Mouse (Mus musculus): ENCODE results near the gene Rnf43.

Rnf43 gene

DNA sequence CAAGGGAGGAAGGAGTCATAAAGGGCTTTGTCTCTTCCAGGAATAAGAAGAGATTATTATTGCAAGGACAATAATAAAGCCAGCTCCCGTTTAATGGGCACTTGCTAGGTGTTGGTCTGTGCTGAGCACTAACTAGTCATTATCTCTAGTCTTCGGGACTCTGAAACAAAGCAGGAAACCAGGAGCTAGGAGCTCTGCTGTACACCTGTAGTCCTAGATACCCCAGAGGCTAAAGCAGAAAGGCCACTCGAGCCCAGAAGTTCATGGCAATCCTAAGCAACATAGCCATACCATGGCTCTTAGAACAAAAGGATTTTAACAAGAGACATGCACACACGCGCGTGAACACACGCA is 47.7 kb downstream of the Rnf43 start:
- DNase-seq (ENCODE audit: low spot score) = no peak

DNA sequence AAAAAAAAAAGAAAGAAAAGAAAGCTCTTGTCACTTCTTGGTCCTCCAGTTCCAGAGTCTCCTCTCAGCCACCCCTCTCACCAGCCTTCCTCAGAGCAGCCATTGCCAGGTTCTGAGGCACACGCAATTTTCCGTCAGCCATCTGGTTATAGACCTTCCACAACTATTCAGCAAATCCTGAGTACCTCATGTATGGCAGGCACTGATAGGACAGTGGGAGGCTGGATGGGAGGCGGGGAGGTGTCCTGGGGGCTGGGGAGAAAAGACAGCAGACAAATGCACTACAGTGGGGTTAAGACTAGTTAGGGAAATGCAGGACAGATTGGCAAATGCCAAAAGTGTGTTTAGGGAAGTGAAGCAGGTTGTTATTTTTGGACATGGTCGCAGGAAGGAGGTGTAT is 49.7 kb downstream of the Rnf43 start:
- no peak for DNase-seq (ENCODE audit: low spot score)

DNA sequence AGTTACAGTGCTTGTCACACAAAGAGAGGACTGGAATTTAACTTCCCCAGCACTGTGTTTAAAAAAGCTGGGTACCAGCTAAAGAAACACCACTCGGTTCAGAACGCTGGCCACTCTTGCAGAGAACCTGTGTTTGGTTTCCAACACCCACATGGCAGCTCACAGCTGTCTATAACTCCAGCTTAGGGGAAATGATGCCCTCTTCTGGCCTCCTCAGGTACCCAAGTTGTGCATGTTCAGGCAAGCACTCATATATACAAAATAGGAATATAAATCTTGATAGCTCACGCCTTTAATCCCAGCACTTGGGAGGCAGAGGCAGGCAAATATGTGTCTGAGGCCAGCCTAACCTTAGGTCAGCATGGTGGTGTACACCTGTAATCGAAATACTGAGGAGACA is 53.5 kb downstream of the Rnf43 start:
- DNase-seq (ENCODE audit: low spot score) = no peak

DNA sequence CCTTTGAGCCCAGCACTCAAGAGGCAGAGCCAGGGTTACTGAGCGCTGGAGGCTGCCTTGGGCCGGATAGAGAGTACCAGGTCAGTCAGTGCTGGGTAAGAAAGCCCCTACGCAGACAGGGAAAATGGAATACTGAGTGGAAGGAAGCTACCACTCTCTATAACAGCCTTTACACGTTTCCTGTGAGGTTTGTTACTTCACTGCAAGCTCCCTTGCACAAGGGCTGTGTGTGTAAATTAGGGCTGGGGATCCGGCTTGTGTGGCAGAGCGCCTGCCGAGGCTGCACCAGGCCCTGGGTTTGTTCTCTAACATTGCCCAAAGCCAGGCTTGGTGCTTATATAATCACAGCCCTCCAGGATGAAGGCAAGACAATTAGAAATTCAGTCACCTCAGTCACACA is 57.0 kb downstream of the Rnf43 start:
- no peak for DNase-seq (ENCODE audit: low spot score)

DNA sequence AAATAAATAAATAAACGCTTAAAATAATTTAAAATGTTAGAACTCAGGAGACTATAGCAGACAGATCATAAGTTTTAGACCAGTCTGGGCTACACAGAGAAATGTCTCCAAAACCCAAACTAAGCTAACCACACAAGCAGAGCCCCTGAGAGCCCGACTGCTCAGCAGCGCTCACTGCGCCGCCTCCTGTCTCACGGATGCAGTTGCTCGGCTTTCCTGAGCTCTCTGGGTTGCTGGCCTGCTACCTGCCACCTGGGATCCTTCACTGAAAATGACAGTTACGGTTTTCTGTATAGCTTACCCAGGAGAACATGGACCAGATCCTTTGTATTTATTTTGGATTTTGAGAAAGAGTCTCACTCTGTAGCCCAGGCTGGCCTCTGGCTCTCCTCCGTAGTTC is 57.8 kb downstream of the Rnf43 start:
- DNase-seq (ENCODE audit: low spot score) = no peak

DNA sequence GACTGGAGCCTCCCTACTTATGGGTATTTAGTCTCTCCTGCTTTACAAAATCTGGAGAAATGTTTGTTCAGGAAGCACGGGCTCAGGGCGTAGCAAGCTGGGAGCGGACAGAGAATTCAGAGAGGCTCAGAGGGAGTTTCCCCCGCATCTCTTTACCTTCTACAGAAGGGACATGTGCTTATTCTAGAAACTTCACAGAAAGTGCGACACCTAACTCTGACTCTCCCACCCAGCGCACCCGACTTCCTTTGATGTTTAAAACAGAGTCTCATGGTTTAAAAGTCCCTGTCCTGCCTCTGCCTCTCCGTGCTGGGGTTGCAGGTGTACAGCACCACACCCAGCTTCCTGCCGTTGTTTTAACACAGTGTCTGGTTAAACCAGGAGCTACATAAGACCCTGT is 58.3 kb downstream of the Rnf43 start:
- no peak for DNase-seq (ENCODE audit: low spot score)

DNA sequence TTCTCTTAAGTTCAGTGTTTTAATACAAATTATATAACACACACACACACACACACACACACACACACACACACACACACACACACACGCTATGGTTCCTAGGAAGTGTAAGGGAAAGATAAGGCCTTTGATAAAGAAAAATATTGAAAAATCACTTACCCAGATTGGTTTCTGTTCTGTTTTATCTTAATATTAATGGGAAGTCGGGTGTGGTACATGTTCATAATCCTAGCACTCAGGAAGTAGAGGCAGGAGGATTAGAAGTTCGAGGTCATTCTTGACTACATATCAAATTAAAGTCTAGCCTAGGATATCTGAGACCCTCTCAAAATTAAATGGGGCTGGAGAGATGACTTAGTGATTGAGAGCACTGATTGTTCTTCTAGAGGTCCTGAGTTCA is 59.6 kb downstream of the Rnf43 start:
- no peak for DNase-seq (ENCODE audit: low spot score)

DNA sequence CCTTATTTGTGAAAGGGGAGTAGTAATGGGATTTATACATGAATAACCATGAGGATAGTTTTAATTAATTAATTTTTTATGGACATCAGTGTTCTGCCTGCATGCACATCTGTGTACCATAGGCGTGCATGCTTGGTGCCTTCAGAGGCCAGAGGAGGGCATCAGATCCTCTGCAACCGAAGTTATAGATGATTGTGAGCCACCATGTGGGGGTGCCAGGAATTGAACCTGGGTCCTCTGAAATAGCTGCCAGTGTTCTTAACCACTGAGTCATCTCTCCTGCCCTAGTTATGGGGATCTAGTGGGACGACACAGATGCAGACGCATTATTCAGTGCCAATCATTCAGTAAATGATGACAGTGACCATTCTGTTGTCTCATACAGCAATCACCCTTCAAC is 60.4 kb downstream of the Rnf43 start:
- no peak for DNase-seq (ENCODE audit: low spot score)

DNA sequence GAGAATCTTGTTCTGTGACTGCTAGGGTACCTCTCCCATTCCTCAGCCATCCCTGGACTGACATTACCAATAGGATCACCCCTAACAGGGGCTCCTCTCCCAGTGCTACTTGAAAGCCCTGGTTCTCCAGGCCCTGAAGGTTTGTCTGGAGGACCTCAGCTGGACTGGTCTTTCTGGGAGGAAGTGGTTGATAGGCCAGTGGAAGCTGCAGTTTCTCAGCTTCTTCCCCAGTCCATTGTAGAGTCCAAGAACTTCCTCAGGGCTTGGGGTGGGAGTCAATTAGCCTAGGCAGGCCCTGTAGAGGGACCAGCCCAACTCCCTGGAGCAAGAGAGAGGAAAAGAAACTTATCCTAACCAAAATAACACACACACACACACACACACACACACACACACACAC is 63.0 kb downstream of the Rnf43 start:
- no peak for DNase-seq (ENCODE audit: low spot score)

DNA sequence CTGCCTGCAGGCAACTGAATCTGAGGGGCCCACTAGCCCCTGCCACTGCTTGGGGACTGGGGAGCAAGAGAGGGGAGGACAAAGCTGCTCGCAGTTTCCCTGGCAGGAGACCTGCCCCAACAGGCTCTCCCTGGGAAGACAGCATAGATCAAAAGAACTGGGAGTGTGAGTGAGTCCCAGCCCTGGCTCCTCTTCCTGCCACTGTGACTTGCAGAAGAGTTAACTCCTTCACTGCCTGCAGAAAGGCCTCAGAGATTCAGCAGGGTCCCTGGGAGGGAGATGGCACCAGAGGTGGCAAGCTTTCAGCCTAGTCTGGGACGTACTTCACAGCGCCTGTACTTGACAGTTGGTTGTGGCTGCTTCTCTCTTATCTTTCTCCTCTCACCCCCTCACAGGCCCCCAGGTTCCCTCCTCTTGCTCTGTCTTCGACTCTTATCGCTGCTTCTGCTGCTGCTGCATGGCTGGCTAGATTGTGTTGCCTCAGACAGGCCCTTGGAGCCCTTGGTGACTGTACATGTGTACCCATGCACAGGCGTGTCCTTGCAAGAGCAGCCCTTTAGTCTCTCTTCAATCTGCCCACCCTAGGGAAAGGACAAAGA is 63.5 kb downstream of the Rnf43 start:
- DNase-seq (ENCODE audit: low spot score) = no peak

DNA sequence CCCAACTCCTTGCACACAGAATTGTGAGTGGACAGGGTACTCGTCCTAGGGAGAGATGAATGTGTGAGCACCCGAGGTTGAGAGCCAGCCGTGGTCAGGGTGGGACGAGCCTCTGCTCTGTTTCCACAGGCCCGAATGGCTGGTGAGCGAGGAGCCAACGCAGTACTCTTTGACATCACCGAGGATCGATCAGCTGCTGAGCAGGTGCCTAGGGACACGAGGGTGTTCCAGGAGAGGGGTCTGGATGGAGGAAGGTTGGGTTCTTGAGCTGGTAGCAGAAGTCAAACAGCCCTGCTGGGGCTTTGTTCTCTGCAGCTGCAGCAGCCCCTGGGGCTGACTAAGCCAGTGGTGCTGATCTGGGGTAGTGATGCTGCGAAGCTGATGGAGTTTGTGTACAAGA is 64.5 kb downstream of the Rnf43 start:
- no peak for DNase-seq (ENCODE audit: low spot score)

DNA sequence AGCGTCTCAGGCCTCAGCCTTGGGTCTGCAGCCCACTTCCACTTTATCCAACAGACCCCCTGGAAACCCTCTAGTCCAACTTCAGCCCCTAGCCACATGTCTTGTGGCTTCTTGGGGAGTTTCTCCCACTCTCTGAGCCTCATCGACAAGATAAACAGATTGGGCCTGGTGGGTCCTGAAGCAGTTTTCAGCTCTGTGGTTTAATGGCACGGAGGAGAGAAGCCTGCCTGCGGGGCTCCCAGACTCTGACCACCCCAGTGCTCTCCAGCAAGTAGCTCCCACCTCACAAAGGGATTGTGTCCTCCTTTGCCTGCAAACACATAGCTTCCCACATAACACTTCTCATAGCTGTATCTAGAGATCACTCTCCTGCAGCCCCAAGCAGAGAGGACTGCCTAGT is 64.9 kb downstream of the Rnf43 start:
- DNase-seq (ENCODE audit: low spot score) = no peak

DNA sequence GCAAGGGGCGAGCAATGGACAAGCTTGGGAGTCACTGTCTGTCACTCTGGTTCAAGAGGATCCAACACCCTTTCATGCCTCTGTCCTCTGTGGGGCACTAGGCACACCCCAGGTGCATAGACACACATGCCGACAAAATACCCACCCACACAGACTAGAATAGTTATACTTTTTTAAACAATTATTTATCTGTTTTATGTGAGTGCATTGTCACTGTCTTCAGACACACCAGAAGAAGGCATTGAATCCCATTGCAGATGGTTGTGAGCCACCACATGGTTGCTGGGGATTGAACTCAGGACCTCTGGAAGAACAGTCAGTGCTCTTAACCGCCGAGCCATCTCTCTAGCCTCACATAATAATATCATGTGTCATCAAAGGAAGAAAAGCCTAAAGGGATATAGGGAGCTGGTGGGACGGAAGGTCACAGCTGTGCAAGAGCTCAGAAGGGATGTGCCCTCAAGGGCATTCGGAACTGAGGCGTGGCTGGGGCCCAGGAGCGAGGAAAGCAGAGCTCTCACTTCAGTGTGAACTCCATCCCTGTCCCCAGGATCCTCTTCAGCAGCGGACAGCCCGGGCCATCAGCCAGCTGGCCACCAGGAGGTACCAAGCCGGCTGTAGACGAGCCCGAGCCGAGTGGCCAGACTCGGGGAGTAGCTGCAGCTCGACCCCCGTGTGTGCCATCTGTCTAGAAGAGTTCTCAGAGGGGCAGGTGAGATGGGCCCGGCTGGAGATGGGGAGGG is 66.5 kb downstream of the Rnf43 start:
- no peak for DNase-seq (ENCODE audit: low spot score)

DNA sequence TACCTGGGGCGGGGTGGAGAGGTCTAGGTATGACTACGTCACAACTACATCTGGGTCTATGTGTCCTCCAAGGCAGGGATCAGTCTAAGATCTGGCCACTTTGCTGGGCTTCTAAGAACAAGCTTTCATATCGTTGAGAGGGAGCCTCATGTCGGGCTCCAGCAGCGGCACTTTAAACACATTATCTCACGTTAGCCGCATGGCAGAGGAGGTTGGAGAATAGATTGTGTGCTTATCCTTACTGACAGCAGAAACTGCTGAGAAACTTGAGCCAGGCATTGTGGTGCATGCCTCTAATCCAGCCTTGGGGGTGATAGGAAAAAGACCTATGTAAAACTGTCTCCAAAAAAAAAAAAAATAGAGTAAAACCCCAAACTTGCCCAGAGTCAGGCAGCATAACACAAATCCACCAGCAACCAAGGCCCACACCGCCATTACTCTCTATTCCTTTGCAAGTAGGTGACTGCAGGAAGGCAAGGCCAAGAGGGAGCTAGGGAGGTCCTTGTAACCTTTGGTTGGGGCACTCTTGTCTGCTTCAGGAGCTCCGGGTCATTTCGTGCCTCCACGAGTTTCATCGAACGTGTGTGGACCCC is 67.2 kb downstream of the Rnf43 start:
- DNase-seq (ENCODE audit: low spot score) = no peak

DNA sequence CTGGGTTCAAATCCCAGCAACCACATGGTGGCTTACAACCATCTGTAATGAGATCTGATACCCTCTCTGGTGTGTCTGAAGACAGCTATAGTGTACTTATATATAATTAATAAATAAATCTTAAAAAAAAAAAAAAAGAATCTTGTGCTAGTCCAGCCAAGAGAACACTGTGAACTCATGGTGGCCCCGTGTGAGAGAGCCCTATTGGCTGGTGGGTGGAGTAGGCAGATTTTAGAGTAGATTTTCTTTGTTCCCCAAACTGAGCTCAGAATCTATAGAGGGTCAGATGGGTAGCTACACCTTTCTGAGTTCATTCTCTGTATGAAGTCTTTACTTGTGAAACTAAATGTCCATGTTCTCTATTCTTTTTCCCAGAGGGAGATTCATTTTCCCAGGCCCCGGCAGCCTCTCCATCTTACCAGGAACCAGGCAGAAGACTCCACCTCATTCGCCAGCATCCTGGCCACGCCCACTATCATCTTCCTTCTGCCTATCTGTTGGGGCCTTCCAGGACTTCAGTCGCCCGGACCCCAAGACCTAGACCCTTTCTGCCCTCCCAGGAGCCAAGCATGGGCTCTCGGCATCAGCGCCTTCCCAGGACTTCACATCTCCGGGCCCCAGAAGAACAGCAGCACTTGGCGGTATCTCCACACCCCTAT is 68.3 kb downstream of the Rnf43 start:
- DNase-seq (ENCODE audit: low spot score) = no peak

DNA sequence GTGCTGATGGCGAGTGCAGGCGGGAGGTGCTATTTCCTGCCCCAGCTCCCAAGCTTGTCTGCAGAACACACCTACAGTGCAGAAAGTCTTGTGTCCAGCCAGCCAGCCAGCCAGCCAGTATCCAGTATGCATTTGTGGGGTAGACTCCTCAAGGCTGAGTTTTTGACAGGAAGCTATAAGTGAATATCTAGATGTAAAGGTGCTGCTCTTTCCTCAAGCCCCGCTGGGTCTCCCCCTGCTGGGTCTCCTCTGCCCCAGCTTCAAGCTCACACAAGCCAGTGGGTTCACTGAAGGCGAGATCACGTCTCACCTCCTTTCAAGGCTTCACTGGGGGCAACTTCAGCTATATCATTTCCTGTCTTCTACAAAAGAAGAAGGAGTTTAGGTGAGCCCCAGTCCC is 71.8 kb downstream of the Rnf43 start:
- DNase-seq (ENCODE audit: low spot score) = no peak

DNA sequence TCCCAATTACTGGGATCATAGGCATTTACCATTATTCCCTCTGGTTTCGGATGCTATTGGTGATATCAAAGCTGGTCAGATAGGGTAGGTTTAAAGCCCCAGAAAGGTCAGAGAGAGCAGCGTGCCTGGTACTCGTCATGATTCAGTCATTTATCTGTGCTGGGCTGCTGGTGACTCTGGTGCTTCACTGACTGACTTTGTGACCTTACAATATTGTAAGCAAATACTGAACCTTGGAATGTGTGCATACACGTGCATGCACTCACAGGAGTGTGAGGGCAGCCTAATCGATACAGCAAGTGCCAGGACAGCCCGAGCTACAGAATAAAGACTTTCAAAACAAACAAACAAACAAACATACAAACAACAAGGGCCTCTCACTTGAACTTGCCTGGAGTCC is 73.2 kb downstream of the Rnf43 start:
- DNase-seq (ENCODE audit: low spot score) = no peak

DNA sequence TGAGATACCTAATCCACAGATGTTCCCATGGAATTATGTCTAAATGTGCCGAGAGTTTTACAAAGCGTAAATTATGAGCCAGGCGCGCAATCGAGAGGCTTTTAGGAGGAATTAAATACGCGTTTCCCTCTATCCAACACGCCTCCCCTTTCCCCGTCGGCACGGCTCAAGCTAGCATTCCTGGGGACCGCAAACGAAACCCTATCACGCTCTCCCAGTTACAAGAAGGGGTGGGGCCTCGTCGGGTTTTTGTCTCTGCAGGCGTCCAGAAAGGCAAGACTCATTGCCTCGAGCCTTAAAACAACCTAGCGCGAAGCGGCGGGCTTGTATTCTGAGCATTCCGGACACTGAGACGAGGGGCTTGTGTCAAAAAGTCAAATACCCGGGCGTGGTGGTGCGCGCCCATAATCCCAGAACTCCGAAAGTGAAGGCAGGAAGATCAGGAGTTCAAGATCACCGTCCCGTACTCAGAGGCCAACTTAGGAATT is 74.2 kb downstream of the Rnf43 start:
- DNase-seq (ENCODE audit: low spot score) = peak; percentile 51

DNA sequence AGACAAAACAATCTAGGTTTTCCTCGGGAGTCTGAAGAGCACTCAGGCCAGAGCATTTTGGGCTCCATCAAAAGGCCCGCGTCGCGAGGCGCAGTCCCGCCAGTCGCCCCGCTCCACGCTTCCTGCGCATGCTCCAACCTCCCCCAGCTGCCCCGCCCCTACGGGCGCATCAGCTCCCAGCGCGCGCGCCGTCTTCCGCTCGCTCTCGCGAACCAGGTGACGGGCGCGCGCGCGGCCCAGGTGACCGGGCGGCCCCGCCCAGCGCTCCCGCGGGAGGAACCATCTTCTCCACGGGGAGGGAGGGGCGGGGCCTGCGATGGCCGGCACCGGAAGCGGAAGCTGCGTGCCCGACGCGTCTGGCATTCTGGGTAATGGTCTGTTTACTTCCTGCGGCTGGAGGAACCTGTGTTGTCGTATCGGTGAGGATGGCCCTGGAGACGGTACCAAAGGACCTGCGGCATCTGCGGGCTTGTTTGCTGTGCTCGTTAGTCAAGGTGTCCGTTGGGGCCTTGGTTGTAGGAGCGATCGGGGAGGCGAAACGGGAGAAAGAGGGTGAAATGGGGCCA is 74.7 kb downstream of the Rnf43 start, which contains the start of gene Supt4a:
Supt4a (plus strand) TSS at position 378 of the 566 bp plus-strand sequence.
- DNase-seq (ENCODE audit: low spot score) = peak; percentile 98

DNA sequence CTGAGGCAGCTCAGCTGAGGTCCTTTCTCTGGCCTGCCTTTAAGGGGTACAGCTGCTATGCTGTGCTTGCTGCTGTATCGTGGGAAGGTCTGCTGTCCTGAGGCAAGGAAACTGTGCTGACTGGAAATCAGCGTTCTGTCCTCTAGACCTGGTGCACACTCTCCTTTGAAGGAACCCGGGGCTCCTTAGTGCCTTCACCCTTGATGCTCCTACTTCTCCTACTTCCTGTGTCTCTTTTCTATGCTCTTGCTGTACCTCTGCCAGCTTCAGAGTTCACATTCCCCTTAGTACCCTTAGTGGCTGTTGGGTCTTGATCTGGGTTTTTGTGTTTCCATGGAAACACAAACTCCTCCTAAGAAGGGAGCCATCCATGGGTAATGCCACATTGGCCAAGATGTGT is 81.2 kb downstream of the Rnf43 start:
- no peak for DNase-seq (ENCODE audit: low spot score)

DNA sequence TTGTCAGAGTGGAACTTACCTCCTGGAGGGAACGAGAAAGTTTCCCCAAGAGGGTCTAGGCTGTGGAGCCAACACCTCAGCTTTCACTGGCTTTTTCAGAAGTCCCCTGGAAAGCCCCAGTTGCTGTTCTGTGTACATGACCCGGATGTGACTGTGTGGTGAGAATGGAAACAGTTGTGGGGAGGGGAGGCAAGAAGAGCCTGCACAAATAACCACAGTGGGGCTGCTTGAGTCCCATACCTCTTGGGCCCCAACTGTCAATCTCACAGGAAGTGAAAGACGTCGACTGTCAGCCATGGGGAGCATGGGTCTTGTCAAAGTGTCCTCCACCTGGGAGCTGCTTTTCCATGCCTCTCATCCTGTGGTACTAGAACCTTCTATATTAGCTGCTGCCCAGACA is 82.4 kb downstream of the Rnf43 start:
- no peak for DNase-seq (ENCODE audit: low spot score)

DNA sequence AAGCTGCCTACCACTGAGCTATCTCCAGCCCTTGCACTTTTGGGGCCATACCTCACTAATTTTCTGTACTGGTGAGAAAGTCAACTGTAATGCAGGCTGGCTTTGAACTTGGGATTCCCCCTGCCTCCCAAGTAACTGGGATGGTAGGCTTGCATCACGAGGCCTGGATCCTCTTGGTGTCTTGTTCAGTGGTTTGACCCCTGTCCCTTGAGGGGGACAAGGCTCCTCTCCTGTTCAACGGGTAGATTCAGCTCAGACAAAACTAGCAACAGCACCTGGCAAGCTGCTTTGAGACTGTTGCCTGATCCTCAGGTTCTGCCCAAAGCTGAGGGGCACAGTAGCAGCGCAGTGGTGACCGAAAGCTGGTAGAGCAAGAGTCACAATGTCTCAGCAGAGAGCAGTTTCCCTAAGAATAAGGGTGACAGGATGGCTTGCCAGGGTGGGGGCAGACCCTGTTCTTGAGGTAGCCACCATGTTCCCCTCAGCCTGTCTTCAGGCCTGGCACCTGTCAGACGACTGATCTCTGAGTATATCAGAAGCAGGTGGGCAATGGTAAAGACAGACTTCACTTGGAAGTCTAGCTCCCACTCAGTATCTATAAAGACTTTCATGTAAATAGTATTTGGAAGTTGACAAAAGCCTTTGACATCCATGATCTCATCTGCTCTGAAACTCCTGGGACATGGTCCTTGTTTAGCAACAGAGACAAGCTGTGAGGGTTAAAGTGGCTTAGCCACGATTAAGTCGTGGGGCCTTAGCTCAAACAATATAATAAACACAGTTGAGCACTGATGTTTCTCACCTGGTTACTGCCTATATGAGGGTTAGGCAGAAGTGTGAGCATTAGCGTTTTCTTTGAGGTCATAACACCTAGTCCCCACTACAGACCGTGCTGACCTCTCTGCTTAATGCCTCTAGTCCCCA is 83.4 kb downstream of the Rnf43 start:
- no peak for DNase-seq (ENCODE audit: low spot score)
